Mouse (Mus musculus) MEL (cell line): ENCODE measurements at regions not wholly inside any gene's neighbourhood (a gene's known extent, or its start where the extent isn't known, plus 50 kb on each side); places are given as distances from the start of the nearest gene placed in this dataset.

Experiments used
- BHLHE40 ChIP-seq: IDR thresholded peaks from 2 replicates; pipeline ENCODE4 v1.6.1; 2012; ENCODE audit warnings: low read depth, mild to moderate bottlenecking, inconsistent platforms, low read length, improper control_type of control experiment, borderline replicate concordance
- CTCF ChIP-seq, 3 experiments: IDR thresholded peaks in 2 of 3; conservative IDR thresholded peaks in 1 of 3; 2 replicates each; pipeline ENCODE4 v1.5.1; 2011 to 2012; ENCODE audit warnings: low read length in 3 of 3, low read depth in 2 of 3, mild to moderate bottlenecking in 2 of 3, improper control_type of control experiment in 1 of 3, inconsistent platforms in 1 of 3, mixed read lengths in 1 of 3, moderate library complexity in 1 of 3; ENCODE audit not compliant: control insufficient read depth in 1 of 3, insufficient read depth in 1 of 3, poor library complexity in 1 of 3, severe bottlenecking in 1 of 3
- E2F4 ChIP-seq: IDR thresholded peaks from 2 replicates; pipeline ENCODE4 v1.6.1; 2011; ENCODE audit warnings: low read depth, low read length, improper control_type of control experiment, borderline replicate concordance
- EP300 ChIP-seq, 2 experiments: IDR thresholded peaks; 2 replicates each; pipeline ENCODE4 v1.6.1; 2011; ENCODE audit warnings: improper control_type of control experiment in 2 of 2, low read length in 2 of 2, low read depth in 1 of 2, mild to moderate bottlenecking in 1 of 2
- JUND ChIP-seq: IDR thresholded peaks from 2 replicates; pipeline ENCODE4 v1.6.1; 2011; ENCODE audit warnings: low read depth, mild to moderate bottlenecking, improper control_type of control experiment, low read length
- MYC ChIP-seq: IDR thresholded peaks from 2 replicates; pipeline ENCODE4 v1.6.1; 2011; ENCODE audit warnings: low read depth, mild to moderate bottlenecking, low read length, improper control_type of control experiment, moderate library complexity
- NRF1 ChIP-seq: IDR thresholded peaks from 2 replicates; pipeline ENCODE4 v1.6.1; 2014; ENCODE audit warnings: low read depth, mild to moderate bottlenecking, inconsistent platforms, low read length, improper control_type of control experiment, moderate library complexity; ENCODE audit not compliant: poor library complexity, insufficient read depth, severe bottlenecking
- POLR2A ChIP-seq, 2 experiments: IDR thresholded peaks; 2 replicates each; pipeline ENCODE4 v1.6.1; 2011 to 2012; ENCODE audit warnings: low read length in 2 of 2, mild to moderate bottlenecking in 2 of 2, control low read depth in 1 of 2, improper control_type of control experiment in 1 of 2, low read depth in 1 of 2, moderate library complexity in 1 of 2; ENCODE audit not compliant: control insufficient read depth in 1 of 2, insufficient read depth in 1 of 2, poor library complexity in 1 of 2
- POLR2AphosphoS5 ChIP-seq: IDR thresholded peaks from 2 replicates; pipeline ENCODE4 v1.6.1; 2012; ENCODE audit warnings: low read depth, borderline replicate concordance, mild to moderate bottlenecking, inconsistent platforms, low read length, moderate library complexity, mixed read lengths
- RAD21 ChIP-seq: IDR thresholded peaks from 2 replicates; pipeline ENCODE4 v1.6.1; 2011; ENCODE audit warnings: mild to moderate bottlenecking, low read depth, low read length, improper control_type of control experiment
- TBP ChIP-seq: IDR thresholded peaks from 2 replicates; pipeline ENCODE4 v1.8.0; 2011; ENCODE audit warnings: low read depth, low read length, improper control_type of control experiment
- TCF12 ChIP-seq: IDR thresholded peaks from 2 replicates; pipeline ENCODE4 v1.6.1; 2014; ENCODE audit warnings: low read depth, mild to moderate bottlenecking, inconsistent platforms, low read length, improper control_type of control experiment, moderate library complexity
- USF1 ChIP-seq: IDR thresholded peaks from 2 replicates; pipeline ENCODE4 v1.6.1; 2014; ENCODE audit warnings: low read depth, mild to moderate bottlenecking, inconsistent platforms, low read length, improper control_type of control experiment, moderate library complexity
- ZKSCAN1 ChIP-seq: IDR thresholded peaks from 2 replicates; pipeline ENCODE4 v1.6.1; 2012; ENCODE audit warnings: low read depth, mild to moderate bottlenecking, inconsistent platforms, low read length, improper control_type of control experiment, moderate library complexity

DNA sequence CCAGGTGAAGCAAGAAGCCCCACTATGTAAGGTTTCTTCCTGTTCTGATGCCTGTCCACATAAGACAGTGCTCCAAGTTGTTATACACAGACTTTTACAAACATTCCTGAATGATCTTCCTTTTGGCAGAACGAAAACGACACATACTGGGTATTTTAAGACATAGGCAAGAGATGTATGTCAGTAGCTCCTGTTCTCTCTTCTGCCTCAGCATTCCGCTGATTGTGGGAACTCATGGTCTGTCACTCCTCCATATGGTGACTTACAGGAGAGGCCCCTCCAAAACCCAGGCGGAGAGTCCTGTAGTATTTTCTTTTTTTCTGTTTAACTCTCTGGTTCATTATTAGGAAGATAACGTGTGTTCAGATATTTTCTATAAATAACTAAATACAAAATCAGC lies 1170.6 kb upstream of the Adam24 start:
- no peak for TF ChIP-seq POLR2A (IDR thresholded peaks at IDR 0.05; ENCODE audit: control insufficient read depth in 1 of 2, insufficient read depth in 1 of 2, low read depth in 1 of 2, low read length in 2 of 2, poor library complexity in 1 of 2)
- TF ChIP-seq MYC = no peak
- no peak for TF ChIP-seq ZKSCAN1
- TF ChIP-seq TCF12 = no peak
- TF ChIP-seq E2F4 = no peak
- no peak for TF ChIP-seq EP300 (IDR thresholded peaks at IDR 0.05; ENCODE audit: low read depth in 1 of 2, low read length in 2 of 2)
- no peak for TF ChIP-seq CTCF (IDR thresholded peaks at IDR 0.05 in 2 of 3, conservative IDR thresholded peaks at IDR 0.05 in 1 of 3; ENCODE audit: control insufficient read depth in 1 of 3, insufficient read depth in 1 of 3, low read depth in 2 of 3, low read length in 3 of 3, poor library complexity in 1 of 3, severe bottlenecking in 1 of 3)
- TF ChIP-seq USF1 = no peak
- no peak for TF ChIP-seq POLR2AphosphoS5
- no peak for TF ChIP-seq RAD21
- no peak for TF ChIP-seq TBP
- no peak for TF ChIP-seq NRF1
- TF ChIP-seq BHLHE40 = no peak
- no peak for TF ChIP-seq JUND
